Mouse (Mus musculus) ES-Bruce4 (cell line): Measurements from ENCODE around the gene Syce1l. TPM values are rescaled to one million over a fixed set of nuclear protein-coding genes. Genes with fewer than 3 reads are reported as not detected.

Source experiments
- H3K27ac ChIP-seq: 2 replicates; pipeline ENCODE4 v1.5.1; 2012; ENCODE audit warnings: low read length, inconsistent platforms; ENCODE audit not compliant: insufficient read depth
- H3K27me3 ChIP-seq: 2 replicates; pipeline ENCODE4 v1.6.1; 2012; ENCODE audit warnings: mild to moderate bottlenecking, low read length, inconsistent platforms; ENCODE audit not compliant: control insufficient read depth, poor library complexity, insufficient read depth, severe bottlenecking
- H3K36me3 ChIP-seq: 2 replicates; pipeline ENCODE4 v1.6.1; 2012; ENCODE audit warnings: inconsistent platforms, mild to moderate bottlenecking, low read length, moderate library complexity; ENCODE audit not compliant: control insufficient read depth, poor library complexity, insufficient read depth, severe bottlenecking
- H3K4me1 ChIP-seq: one replicate; pipeline ENCODE4 v1.8.1; 2011; ENCODE audit warnings: low read length; ENCODE audit not compliant: control insufficient read depth, insufficient read depth
- H3K4me3 ChIP-seq: 2 replicates; pipeline ENCODE4 v1.5.1; 2011; ENCODE audit warnings: low read depth, mild to moderate bottlenecking, low read length
- H3K9ac ChIP-seq: 2 replicates; pipeline ENCODE4 v1.6.1; 2012; ENCODE audit warnings: low read depth, mild to moderate bottlenecking, inconsistent platforms; ENCODE audit not compliant: poor library complexity, severe bottlenecking
- H3K9me3 ChIP-seq: replicated peaks from 2 replicates; pipeline ENCODE4 v1.6.1; 2012; ENCODE audit warnings: mild to moderate bottlenecking, low read length, inconsistent platforms; ENCODE audit not compliant: control insufficient read depth, poor library complexity, insufficient read depth, severe bottlenecking
- CTCF ChIP-seq: IDR thresholded peaks from one replicate; pipeline ENCODE4 v1.8.1; 2011; ENCODE audit warnings: low read depth, low read length
- EP300 ChIP-seq: IDR thresholded peaks from 2 replicates; pipeline ENCODE4 v1.6.1; 2011; ENCODE audit warnings: low read depth, low read length; ENCODE audit not compliant: insufficient read depth
- POLR2A ChIP-seq: IDR thresholded peaks from one replicate; pipeline ENCODE4 v1.8.1; 2011; ENCODE audit warnings: low read length; ENCODE audit not compliant: insufficient read depth
- polyA plus RNA-seq: library from polyadenylated mRNA; stranded (reverse); fragments of >200 nt; gene quantifications from 2 replicates; pipeline ENCODE4 v1.2.4, GENCODE M21; 2011; ENCODE audit warnings: low read depth; ENCODE audit not compliant: missing spikeins, insufficient read depth, insufficient read length

Gene Syce1l
- not detected in 2 replicates for polyA plus RNA-seq

- Histone ChIP-seq H3K27me3 (no peaks in the 10 kb centered on the region), H3K4me3 (no peak within 1 kb of the TSS), H3K4me1 (peaks cover 1% of the 10 kb centered on the region), H3K36me3 (no peaks in the 10 kb centered on the region), H3K9ac (no peak within 1 kb of the TSS), H3K9me3 (no peaks in the 10 kb centered on the region), H3K27ac (no peak within 1 kb of the TSS)
- TF ChIP-seq EP300 (no peak), POLR2A (no peak), CTCF (no peak)
Observed at GRCm38 (mm10) chr8:113642926-113643325, at the start of gene Syce1l. TSS of gene Syce1l (plus strand) at chr8:113643213.

- Histone ChIP-seq H3K36me3 (no peaks in the 10 kb centered on the region), H3K27ac (no peak overlapping the region), H3K9me3 (no peaks in the 10 kb centered on the region; the same call in 1 of the 2 replicates), H3K4me1 (no peaks in the 10 kb centered on the region), H3K27me3 (no peaks in the 10 kb centered on the region), H3K9ac (no peak overlapping the region), H3K4me3 (no peak overlapping the region)
- no peak for TF ChIP-seq POLR2A
- 0 out of 2 replicates have a peak, but pooled peaks have one; percentile 49 for TF ChIP-seq EP300
Observed at GRCm38 (mm10) chr8:113598401-113598800, 44.6 kb upstream of the Syce1l start.

- TF ChIP-seq POLR2A (no peak), CTCF (no peak), EP300 (no peak)
- no peak overlapping the region for H3K4me3 ChIP-seq
Observed at GRCm38 (mm10) chr8:113632634-113633033, 10.4 kb upstream of the Syce1l start.

GRCm38 (mm10) chr8:113634161-113634560, 8.9 kb upstream of the Syce1l start:
- no peaks in the 10 kb centered on the region for H3K9me3 ChIP-seq
- H3K4me1 ChIP-seq = no peaks in the 10 kb centered on the region
- H3K36me3 ChIP-seq = no peaks in the 10 kb centered on the region
- H3K4me3 ChIP-seq = no peak overlapping the region
- no peaks in the 10 kb centered on the region for H3K27me3 ChIP-seq
- H3K9ac ChIP-seq = peak overlapping the region; percentile 30
- TF ChIP-seq POLR2A = no peak
- no peak for TF ChIP-seq CTCF
- TF ChIP-seq EP300 = no peak
- no peak overlapping the region for H3K27ac ChIP-seq

More at GRCm38 (mm10) chr8:113632634-113633033, 10.4 kb upstream of the Syce1l start:
- Histone ChIP-seq H3K9ac (no peak overlapping the region), H3K4me1 (no peaks in the 10 kb centered on the region), H3K9me3 (no peaks in the 10 kb centered on the region), H3K27me3 (no peaks in the 10 kb centered on the region), H3K27ac (no peak overlapping the region), H3K36me3 (no peaks in the 10 kb centered on the region)

- Histone ChIP-seq H3K27ac (peak within 1 kb of the TSS; percentile 18), H3K27me3 (no peaks in the 10 kb centered on the region), H3K4me3 (peak within 1 kb of the TSS; percentile 92), H3K4me1 (no peaks in the 10 kb centered on the region), H3K9ac (peak within 1 kb of the TSS; percentile 72), H3K9me3 (no peaks in the 10 kb centered on the region), H3K36me3 (no peaks in the 10 kb centered on the region)
- TF ChIP-seq POLR2A = peak; percentile 63
- TF ChIP-seq CTCF = no peak
- no peak for TF ChIP-seq EP300
Observed at GRCm38 (mm10) chr8:113634670-113635591, 8.1 kb upstream of the Syce1l start, which contains the start of gene Mon1b. TSS of gene Mon1b (plus strand) at chr8:113635587.
